Mouse (Mus musculus): ENCODE data around the gene Scarf1. TPM values are rescaled to one million over a fixed set of nuclear protein-coding genes. Genes with fewer than 3 reads are reported as not detected.
A peak's percentile ranks its signal among the peaks of the same experiment; 100 is the strongest.

Scarf1 gene
- polyA plus RNA-seq, 1 experiment from 2014 or later: 1.8 TPM

- no peaks in the 10 kb centered on the region for H3K9me3 ChIP-seq (ENCODE audit: control insufficient read depth, low read length)
- H3K36me3 ChIP-seq (ENCODE audit: control insufficient read depth, insufficient read depth, low read length): peaks cover 36% of the 10 kb centered on the region
- H3K9ac ChIP-seq (replicated peaks; ENCODE audit: low read depth, low read length): peak within 1 kb of the TSS; percentile 52
- peak within 1 kb of the TSS; percentile 93 for H3K4me2 ChIP-seq (ENCODE audit: low read depth, low read length)
- H3K4me3 ChIP-seq (ENCODE audit: low read depth, low read length): peak within 1 kb of the TSS; percentile 41
- ATAC-seq (ENCODE audit: low read depth): peak; percentile 82
- 2% methylated on average over 42 of the region's 43 CpGs for WGBS
- peaks cover 8% of the 10 kb centered on the region; the same call in 1 of the 2 replicates for H3K4me1 ChIP-seq (ENCODE audit: control insufficient read depth, insufficient read depth, low read length)
- peak within 1 kb of the TSS; percentile 70 for H3K27ac ChIP-seq (ENCODE audit: low read depth, low read length)
- H3K27me3 ChIP-seq (ENCODE audit: control insufficient read depth, insufficient read depth, low read length): no peaks in the 10 kb centered on the region
Measured at GRCm38 (mm10) chr11:75509741-75510626, 3.4 kb upstream of the Scarf1 start, which contains the start of gene Rilp. Gene Rilp (plus strand): TSS chr11:75510094.

GRCm38 (mm10) chr11:75510627-75510993, 2.7 kb upstream of the Scarf1 start:
- H3K27ac ChIP-seq (ENCODE audit: low read depth, low read length): peak overlapping the region; percentile 70
- peak overlapping the region; percentile 93 for H3K4me2 ChIP-seq (ENCODE audit: low read depth, low read length)
- H3K4me1 ChIP-seq (ENCODE audit: control insufficient read depth, insufficient read depth, low read length): peaks cover 8% of the 10 kb centered on the region; the same call in 1 of the 2 replicates
- peak overlapping the region; percentile 52 for H3K9ac ChIP-seq (replicated peaks; ENCODE audit: low read depth, low read length)
- H3K27me3 ChIP-seq (ENCODE audit: control insufficient read depth, insufficient read depth, low read length): no peaks in the 10 kb centered on the region
- ATAC-seq (ENCODE audit: low read depth): peak; percentile 88
- no peaks in the 10 kb centered on the region for H3K9me3 ChIP-seq (ENCODE audit: control insufficient read depth, low read length)
- H3K36me3 ChIP-seq (ENCODE audit: control insufficient read depth, insufficient read depth, low read length): peaks cover 31% of the 10 kb centered on the region
- peak overlapping the region; percentile 41 for H3K4me3 ChIP-seq (ENCODE audit: low read depth, low read length)
- WGBS: under 1% methylated on average over 24 of the region's 24 CpGs

- H3K4me1 ChIP-seq (ENCODE audit: control insufficient read depth, insufficient read depth, low read length): peaks cover 8% of the 10 kb centered on the region; the same call in 1 of the 2 replicates
- peaks cover 25% of the 10 kb centered on the region for H3K36me3 ChIP-seq (ENCODE audit: control insufficient read depth, insufficient read depth, low read length)
- H3K4me2 ChIP-seq (ENCODE audit: low read depth, low read length): no peak overlapping the region
Measured at GRCm38 (mm10) chr11:75511213-75511612, 2.1 kb upstream of the Scarf1 start.

GRCm38 (mm10) chr11:75512301-75513018, 880 bp upstream of the Scarf1 start:
- no peak overlapping the region for H3K27ac ChIP-seq (ENCODE audit: low read depth, low read length)
- no peak overlapping the region for H3K4me3 ChIP-seq (ENCODE audit: low read depth, low read length)
- ATAC-seq (ENCODE audit: low read depth): no peak
- no peak overlapping the region for H3K4me2 ChIP-seq (ENCODE audit: low read depth, low read length)
- H3K36me3 ChIP-seq (ENCODE audit: control insufficient read depth, insufficient read depth, low read length): peaks cover 20% of the 10 kb centered on the region
- H3K9ac ChIP-seq (replicated peaks; ENCODE audit: low read depth, low read length): no peak overlapping the region
- H3K27me3 ChIP-seq (ENCODE audit: control insufficient read depth, insufficient read depth, low read length): no peaks in the 10 kb centered on the region
- H3K9me3 ChIP-seq (ENCODE audit: control insufficient read depth, low read length): no peaks in the 10 kb centered on the region
- WGBS: 80% methylated on average over 9 of the region's 9 CpGs
- H3K4me1 ChIP-seq (ENCODE audit: control insufficient read depth, insufficient read depth, low read length): peaks cover 8% of the 10 kb centered on the region; the same call in 1 of the 2 replicates

More at GRCm38 (mm10) chr11:75511213-75511612, 2.1 kb upstream of the Scarf1 start:
- no peak overlapping the region for H3K4me3 ChIP-seq (ENCODE audit: low read depth, low read length)
- WGBS: 83% methylated on average over 6 of the region's 6 CpGs
- ATAC-seq (ENCODE audit: low read depth): no peak
- no peaks in the 10 kb centered on the region for H3K27me3 ChIP-seq (ENCODE audit: control insufficient read depth, insufficient read depth, low read length)
- no peak overlapping the region for H3K27ac ChIP-seq (ENCODE audit: low read depth, low read length)
- H3K9ac ChIP-seq (replicated peaks; ENCODE audit: low read depth, low read length): no peak overlapping the region
- H3K9me3 ChIP-seq (ENCODE audit: control insufficient read depth, low read length): no peaks in the 10 kb centered on the region

GRCm38 (mm10) chr11:75515186-75515585, 1.8 kb downstream of the Scarf1 start:
- Histone ChIP-seq H3K27ac (ENCODE audit: low read depth, low read length) (no peak overlapping the region), H3K4me2 (ENCODE audit: low read depth, low read length) (no peak overlapping the region), H3K36me3 (ENCODE audit: control insufficient read depth, insufficient read depth, low read length) (no peaks in the 10 kb centered on the region), H3K9me3 (ENCODE audit: control insufficient read depth, low read length) (no peaks in the 10 kb centered on the region), H3K27me3 (ENCODE audit: control insufficient read depth, insufficient read depth, low read length) (no peaks in the 10 kb centered on the region), H3K9ac (replicated peaks; ENCODE audit: low read depth, low read length) (no peak overlapping the region), H3K4me3 (ENCODE audit: low read depth, low read length) (no peak overlapping the region), H3K4me1 (ENCODE audit: control insufficient read depth, insufficient read depth, low read length) (no peaks in the 10 kb centered on the region)
- WGBS: 90% methylated on average over 25 of the region's 25 CpGs
- ATAC-seq (ENCODE audit: low read depth): no peak

- no peak for ATAC-seq (ENCODE audit: low read depth)
- no peak overlapping the region for H3K4me2 ChIP-seq (ENCODE audit: low read depth, low read length)
- no peaks in the 10 kb centered on the region for H3K9me3 ChIP-seq (ENCODE audit: control insufficient read depth, low read length)
- H3K4me3 ChIP-seq (ENCODE audit: low read depth, low read length): no peak overlapping the region
- WGBS: 73% methylated on average over 15 of the region's 15 CpGs
- H3K9ac ChIP-seq (replicated peaks; ENCODE audit: low read depth, low read length): no peak overlapping the region
- H3K4me1 ChIP-seq (ENCODE audit: control insufficient read depth, insufficient read depth, low read length): no peaks in the 10 kb centered on the region
- no peak overlapping the region for H3K27ac ChIP-seq (ENCODE audit: low read depth, low read length)
- H3K27me3 ChIP-seq (ENCODE audit: control insufficient read depth, insufficient read depth, low read length): no peaks in the 10 kb centered on the region
- H3K36me3 ChIP-seq (ENCODE audit: control insufficient read depth, insufficient read depth, low read length): no peaks in the 10 kb centered on the region
Measured at GRCm38 (mm10) chr11:75519834-75520633, 6.7 kb downstream of the Scarf1 start.

GRCm38 (mm10) chr11:75521609-75522008, 8.3 kb downstream of the Scarf1 start:
- Histone ChIP-seq H3K4me2 (ENCODE audit: low read depth, low read length) (no peak overlapping the region), H3K4me1 (ENCODE audit: control insufficient read depth, insufficient read depth, low read length) (no peaks in the 10 kb centered on the region), H3K9me3 (ENCODE audit: control insufficient read depth, low read length) (no peaks in the 10 kb centered on the region), H3K27me3 (ENCODE audit: control insufficient read depth, insufficient read depth, low read length) (no peaks in the 10 kb centered on the region), H3K9ac (replicated peaks; ENCODE audit: low read depth, low read length) (no peak overlapping the region), H3K27ac (ENCODE audit: low read depth, low read length) (no peak overlapping the region), H3K36me3 (ENCODE audit: control insufficient read depth, insufficient read depth, low read length) (no peaks in the 10 kb centered on the region), H3K4me3 (ENCODE audit: low read depth, low read length) (no peak overlapping the region)
- 71% methylated on average over 4 of the region's 4 CpGs for WGBS
- no peak for ATAC-seq (ENCODE audit: low read depth)

GRCm38 (mm10) chr11:75522793-75523192, 9.5 kb downstream of the Scarf1 start:
- no peaks in the 10 kb centered on the region for H3K36me3 ChIP-seq (ENCODE audit: control insufficient read depth, insufficient read depth, low read length)
- no peak overlapping the region for H3K9ac ChIP-seq (replicated peaks; ENCODE audit: low read depth, low read length)
- H3K9me3 ChIP-seq (ENCODE audit: control insufficient read depth, low read length): no peaks in the 10 kb centered on the region
- ATAC-seq (ENCODE audit: low read depth): no peak
- H3K27me3 ChIP-seq (ENCODE audit: control insufficient read depth, insufficient read depth, low read length): no peaks in the 10 kb centered on the region
- H3K4me2 ChIP-seq (ENCODE audit: low read depth, low read length): no peak overlapping the region
- H3K4me3 ChIP-seq (ENCODE audit: low read depth, low read length): no peak overlapping the region
- 77% methylated on average over 2 of the region's 2 CpGs for WGBS
- no peak overlapping the region for H3K27ac ChIP-seq (ENCODE audit: low read depth, low read length)
- H3K4me1 ChIP-seq (ENCODE audit: control insufficient read depth, insufficient read depth, low read length): no peaks in the 10 kb centered on the region
